Mouse (Mus musculus): Measurements from ENCODE around the gene Ccnk. TPM values are rescaled to one million over a fixed set of nuclear protein-coding genes. Genes with fewer than 3 reads are reported as not detected.

The Ccnk gene
- polyA plus RNA-seq, 1 experiment from 2014 or later: 2.0 TPM

GRCm38 (mm10) chr12:108225781-108226180 lies 46.4 kb downstream of the Ccnk start:
- Histone ChIP-seq H3K9me3 (replicated peaks) (no peaks in the 10 kb centered on the region), H3K36me3 (no peaks in the 10 kb centered on the region), H3K9ac (0 out of 2 replicates have a peak overlapping the region, but pooled peaks have one; percentile 7), H3K27ac (ENCODE audit: poor library complexity, severe bottlenecking) (peak overlapping the region; percentile 42; the same call in 1 of the 2 replicates), H3K27me3 (replicated peaks) (no peaks in the 10 kb centered on the region), H3K4me2 (no peak overlapping the region), H3K4me1 (replicated peaks) (peaks cover 74% of the 10 kb centered on the region), H3K4me3 (no peak overlapping the region)
- no peak for ATAC-seq (ENCODE audit: insufficient number of reproducible peaks, low FRiP score)
- WGBS: 54% methylated on average over 7 of the region's 7 CpGs

- H3K9me3 ChIP-seq (replicated peaks): no peaks in the 10 kb centered on the region
- 76% methylated on average over 13 of the region's 13 CpGs for WGBS
- H3K27me3 ChIP-seq (replicated peaks): no peaks in the 10 kb centered on the region
- no peak for ATAC-seq (ENCODE audit: insufficient number of reproducible peaks, low FRiP score)
- H3K36me3 ChIP-seq: no peaks in the 10 kb centered on the region
- H3K4me2 ChIP-seq: no peak overlapping the region
- no peak overlapping the region for H3K4me3 ChIP-seq
- peak overlapping the region; percentile 42; the same call in 1 of the 2 replicates for H3K27ac ChIP-seq (ENCODE audit: poor library complexity, severe bottlenecking)
- H3K4me1 ChIP-seq (replicated peaks): peaks cover 74% of the 10 kb centered on the region
- 0 out of 2 replicates have a peak overlapping the region, but pooled peaks have one; percentile 7 for H3K9ac ChIP-seq
These were observed 46.8 kb downstream of the Ccnk start for GRCm38 (mm10) chr12:108226216-108226615.

GRCm38 (mm10) chr12:108226941-108227340 lies 47.6 kb downstream of the Ccnk start:
- H3K9me3 ChIP-seq (replicated peaks): no peaks in the 10 kb centered on the region
- no peak overlapping the region for H3K27ac ChIP-seq (ENCODE audit: poor library complexity, severe bottlenecking)
- H3K9ac ChIP-seq: no peak overlapping the region
- no peak for ATAC-seq (ENCODE audit: insufficient number of reproducible peaks, low FRiP score)
- no peak overlapping the region for H3K4me3 ChIP-seq
- peaks cover 76% of the 10 kb centered on the region for H3K4me1 ChIP-seq (replicated peaks)
- H3K4me2 ChIP-seq: no peak overlapping the region
- H3K36me3 ChIP-seq: no peaks in the 10 kb centered on the region
- H3K27me3 ChIP-seq (replicated peaks): no peaks in the 10 kb centered on the region
- WGBS: 71% methylated on average over 12 of the region's 12 CpGs

GRCm38 (mm10) chr12:108227527-108227926 lies 48.1 kb downstream of the Ccnk start:
- Histone ChIP-seq H3K9me3 (replicated peaks) (no peaks in the 10 kb centered on the region), H3K4me2 (no peak overlapping the region), H3K36me3 (no peaks in the 10 kb centered on the region), H3K27me3 (replicated peaks) (no peaks in the 10 kb centered on the region), H3K9ac (no peak overlapping the region), H3K4me3 (no peak overlapping the region), H3K27ac (ENCODE audit: poor library complexity, severe bottlenecking) (no peak overlapping the region), H3K4me1 (replicated peaks) (peaks cover 79% of the 10 kb centered on the region)
- ATAC-seq (ENCODE audit: insufficient number of reproducible peaks, low FRiP score): no peak
- WGBS: 63% methylated on average over 16 of the region's 16 CpGs

GRCm38 (mm10) chr12:108230077-108230476 lies 50.7 kb downstream of the Ccnk start:
- H3K9ac ChIP-seq: 0 out of 2 replicates have a peak overlapping the region, but pooled peaks have one; percentile 30
- H3K4me1 ChIP-seq (replicated peaks): peaks cover 79% of the 10 kb centered on the region
- H3K4me3 ChIP-seq: no peak overlapping the region
- no peak for ATAC-seq (ENCODE audit: insufficient number of reproducible peaks, low FRiP score)
- H3K36me3 ChIP-seq: no peaks in the 10 kb centered on the region
- H3K27me3 ChIP-seq (replicated peaks): no peaks in the 10 kb centered on the region
- no peak overlapping the region for H3K27ac ChIP-seq (ENCODE audit: poor library complexity, severe bottlenecking)
- no peaks in the 10 kb centered on the region for H3K9me3 ChIP-seq (replicated peaks)
- WGBS: 69% methylated on average over 12 of the region's 12 CpGs
- no peak overlapping the region for H3K4me2 ChIP-seq

- H3K27ac ChIP-seq (ENCODE audit: poor library complexity, severe bottlenecking): no peak overlapping the region
- H3K4me1 ChIP-seq (replicated peaks): peaks cover 79% of the 10 kb centered on the region
- WGBS: 53% methylated on average over 17 of the region's 18 CpGs
- H3K9me3 ChIP-seq (replicated peaks): no peaks in the 10 kb centered on the region
- no peaks in the 10 kb centered on the region for H3K36me3 ChIP-seq
- H3K4me2 ChIP-seq: no peak overlapping the region
- ATAC-seq (ENCODE audit: insufficient number of reproducible peaks, low FRiP score): no peak
- H3K9ac ChIP-seq: no peak overlapping the region
- no peak overlapping the region for H3K4me3 ChIP-seq
- H3K27me3 ChIP-seq (replicated peaks): no peaks in the 10 kb centered on the region
These were observed 51.7 kb downstream of the Ccnk start for GRCm38 (mm10) chr12:108230821-108231794.

GRCm38 (mm10) chr12:108231901-108232300 lies 52.5 kb downstream of the Ccnk start:
- H3K9ac ChIP-seq: no peak overlapping the region
- H3K4me2 ChIP-seq: no peak overlapping the region
- H3K4me1 ChIP-seq (replicated peaks): peaks cover 80% of the 10 kb centered on the region
- ATAC-seq (ENCODE audit: insufficient number of reproducible peaks, low FRiP score): no peak
- no peaks in the 10 kb centered on the region for H3K36me3 ChIP-seq
- no peaks in the 10 kb centered on the region for H3K27me3 ChIP-seq (replicated peaks)
- 55% methylated on average over 9 of the region's 9 CpGs for WGBS
- no peak overlapping the region for H3K27ac ChIP-seq (ENCODE audit: poor library complexity, severe bottlenecking)
- H3K4me3 ChIP-seq: no peak overlapping the region
- no peaks in the 10 kb centered on the region for H3K9me3 ChIP-seq (replicated peaks)

- Histone ChIP-seq H3K4me1 (replicated peaks) (peaks cover 85% of the 10 kb centered on the region), H3K9ac (0 out of 2 replicates have a peak overlapping the region, but pooled peaks have one; percentile 4), H3K9me3 (replicated peaks) (no peaks in the 10 kb centered on the region), H3K4me2 (no peak overlapping the region), H3K36me3 (no peaks in the 10 kb centered on the region), H3K27me3 (replicated peaks) (no peaks in the 10 kb centered on the region), H3K4me3 (no peak overlapping the region), H3K27ac (ENCODE audit: poor library complexity, severe bottlenecking) (no peak overlapping the region)
- ATAC-seq (ENCODE audit: insufficient number of reproducible peaks, low FRiP score): no peak
- 78% methylated on average over 6 of the region's 6 CpGs for WGBS
These were observed 54.4 kb downstream of the Ccnk start for GRCm38 (mm10) chr12:108233736-108234135.

- H3K27ac ChIP-seq (ENCODE audit: poor library complexity, severe bottlenecking): no peak overlapping the region
- ATAC-seq (ENCODE audit: insufficient number of reproducible peaks, low FRiP score): no peak
These were observed 55.6 kb downstream of the Ccnk start for GRCm38 (mm10) chr12:108234832-108235602.

GRCm38 (mm10) chr12:108235976-108236555 lies 56.7 kb downstream of the Ccnk start:
- 0 out of 2 replicates have a peak overlapping the region, but pooled peaks have one; percentile 6 for H3K9ac ChIP-seq
- no peaks in the 10 kb centered on the region for H3K36me3 ChIP-seq
- WGBS: 69% methylated on average over 18 of the region's 18 CpGs
- no peaks in the 10 kb centered on the region for H3K27me3 ChIP-seq (replicated peaks)
- ATAC-seq (ENCODE audit: insufficient number of reproducible peaks, low FRiP score): no peak
- no peaks in the 10 kb centered on the region for H3K9me3 ChIP-seq (replicated peaks)
- H3K4me2 ChIP-seq: no peak overlapping the region
- no peak overlapping the region for H3K27ac ChIP-seq (ENCODE audit: poor library complexity, severe bottlenecking)
- H3K4me3 ChIP-seq: no peak overlapping the region
- H3K4me1 ChIP-seq (replicated peaks): peaks cover 91% of the 10 kb centered on the region

More at GRCm38 (mm10) chr12:108234832-108235602, 55.6 kb downstream of the Ccnk start:
- H3K9me3 ChIP-seq (replicated peaks): no peaks in the 10 kb centered on the region
- WGBS: 47% methylated on average over 14 of the region's 14 CpGs
- H3K27me3 ChIP-seq (replicated peaks): no peaks in the 10 kb centered on the region
- no peaks in the 10 kb centered on the region for H3K36me3 ChIP-seq
- H3K4me2 ChIP-seq: no peak overlapping the region
- H3K4me1 ChIP-seq (replicated peaks): peaks cover 85% of the 10 kb centered on the region
- no peak overlapping the region for H3K9ac ChIP-seq
- H3K4me3 ChIP-seq: no peak overlapping the region

All from heart, embryonic 12.5 days (tissue).